Mouse (Mus musculus): ENCODE data around the gene Wdr24. TPM values are rescaled to one million over a fixed set of nuclear protein-coding genes. Genes with fewer than 3 reads are reported as not detected.

Gene Wdr24
- polyA plus RNA-seq, 1 experiment from 2014 or later = 26.0 TPM

GRCm38 (mm10) chr17:25808028-25808427 lies 15.4 kb upstream of the Wdr24 start:
- no peaks in the 10 kb centered on the region for H3K36me3 ChIP-seq
- ATAC-seq (ENCODE audit: insufficient number of reproducible peaks, insufficient read depth, low FRiP score, low TSS enrichment) = no peak
- peak overlapping the region; percentile 72 for H3K4me3 ChIP-seq
- H3K4me2 ChIP-seq (replicated peaks) = peak overlapping the region; percentile 97
- peaks cover 50% of the 10 kb centered on the region for H3K27me3 ChIP-seq
- H3K4me1 ChIP-seq = peaks cover 7% of the 10 kb centered on the region; the same call in 1 of the 2 replicates
- H3K27ac ChIP-seq = no peak overlapping the region
- no peaks in the 10 kb centered on the region for H3K9me3 ChIP-seq
- 41% methylated on average over 5 of the region's 5 CpGs for whole genome bisulfite sequencing
- H3K9ac ChIP-seq = peak overlapping the region; percentile 80; the same call in 1 of the 2 replicates

GRCm38 (mm10) chr17:25808789-25809605 lies 14.4 kb upstream of the Wdr24 start, which contains the start of gene Fbxl16:
TSS of gene Fbxl16 (plus strand) at chr17:25809085.
- peak within 1 kb of the TSS; percentile 65 for H3K27ac ChIP-seq
- ATAC-seq (ENCODE audit: insufficient number of reproducible peaks, insufficient read depth, low FRiP score, low TSS enrichment) = peak; percentile 61
- no peaks in the 10 kb centered on the region for H3K36me3 ChIP-seq
- under 1% methylated on average over 84 of the region's 100 CpGs for WGBS
- peaks cover 53% of the 10 kb centered on the region for H3K27me3 ChIP-seq
- peak within 1 kb of the TSS; percentile 72 for H3K4me3 ChIP-seq
- peak within 1 kb of the TSS; percentile 80 for H3K9ac ChIP-seq
- H3K9me3 ChIP-seq = no peaks in the 10 kb centered on the region
- H3K4me2 ChIP-seq (replicated peaks) = peak within 1 kb of the TSS; percentile 97
- H3K4me1 ChIP-seq = peaks cover 7% of the 10 kb centered on the region; the same call in 1 of the 2 replicates

GRCm38 (mm10) chr17:25809606-25810340 lies 13.7 kb upstream of the Wdr24 start:
- WGBS = 12% methylated on average over 25 of the region's 25 CpGs

GRCm38 (mm10) chr17:25810890-25811289 lies 12.5 kb upstream of the Wdr24 start:
- Histone ChIP-seq H3K4me1 (peaks cover 7% of the 10 kb centered on the region; the same call in 1 of the 2 replicates), H3K27ac (no peak overlapping the region), H3K4me3 (no peak overlapping the region), H3K4me2 (replicated peaks) (no peak overlapping the region), H3K27me3 (peaks cover 52% of the 10 kb centered on the region), H3K9me3 (no peaks in the 10 kb centered on the region), H3K9ac (no peak overlapping the region), H3K36me3 (no peaks in the 10 kb centered on the region)
- WGBS = 70% methylated on average over 4 of the region's 4 CpGs
- ATAC-seq (ENCODE audit: insufficient number of reproducible peaks, insufficient read depth, low FRiP score, low TSS enrichment) = no peak

More at GRCm38 (mm10) chr17:25809606-25810340, 13.7 kb upstream of the Wdr24 start:
- Histone ChIP-seq H3K4me3 (peak overlapping the region; percentile 72), H3K4me1 (peaks cover 7% of the 10 kb centered on the region; the same call in 1 of the 2 replicates), H3K4me2 (replicated peaks) (peak overlapping the region; percentile 97), H3K9me3 (no peaks in the 10 kb centered on the region), H3K27ac (0 out of 2 replicates have a peak overlapping the region, but pooled peaks have one; percentile 65), H3K27me3 (peaks cover 49% of the 10 kb centered on the region), H3K36me3 (no peaks in the 10 kb centered on the region), H3K9ac (peak overlapping the region; percentile 80)
- peak; percentile 37; the same call in 1 of the 2 replicates for ATAC-seq (ENCODE audit: insufficient number of reproducible peaks, insufficient read depth, low FRiP score, low TSS enrichment)

- no peaks in the 10 kb centered on the region for H3K9me3 ChIP-seq
- H3K27ac ChIP-seq = no peak overlapping the region
- peaks cover 7% of the 10 kb centered on the region; the same call in 1 of the 2 replicates for H3K4me1 ChIP-seq
- no peaks in the 10 kb centered on the region for H3K36me3 ChIP-seq
- H3K9ac ChIP-seq = no peak overlapping the region
- peaks cover 63% of the 10 kb centered on the region for H3K27me3 ChIP-seq
- H3K4me2 ChIP-seq (replicated peaks) = no peak overlapping the region
- WGBS = 2% methylated on average over 20 of the region's 20 CpGs
- ATAC-seq (ENCODE audit: insufficient number of reproducible peaks, insufficient read depth, low FRiP score, low TSS enrichment) = no peak
- no peak overlapping the region for H3K4me3 ChIP-seq
These were observed 10.0 kb upstream of the Wdr24 start for GRCm38 (mm10) chr17:25813471-25813870.

- Histone ChIP-seq H3K27ac (no peak overlapping the region), H3K4me2 (replicated peaks) (no peak overlapping the region), H3K27me3 (peaks cover 56% of the 10 kb centered on the region), H3K4me1 (no peaks in the 10 kb centered on the region; the same call in 1 of the 2 replicates), H3K4me3 (no peak overlapping the region), H3K9ac (no peak overlapping the region), H3K9me3 (no peaks in the 10 kb centered on the region), H3K36me3 (no peaks in the 10 kb centered on the region)
- ATAC-seq (ENCODE audit: insufficient number of reproducible peaks, insufficient read depth, low FRiP score, low TSS enrichment) = no peak
- 77% methylated on average over 11 of the region's 11 CpGs for WGBS
These were observed 5.8 kb upstream of the Wdr24 start for GRCm38 (mm10) chr17:25817662-25818061.

GRCm38 (mm10) chr17:25818851-25819780 lies 4.3 kb upstream of the Wdr24 start:
- H3K4me3 ChIP-seq = 0 out of 2 replicates have a peak overlapping the region, but pooled peaks have one; percentile 6
- H3K9ac ChIP-seq = 0 out of 2 replicates have a peak overlapping the region, but pooled peaks have one; percentile 7
- no peaks in the 10 kb centered on the region for H3K36me3 ChIP-seq
- no peak overlapping the region for H3K27ac ChIP-seq
- H3K27me3 ChIP-seq = peaks cover 49% of the 10 kb centered on the region
- peaks cover 3% of the 10 kb centered on the region for H3K4me1 ChIP-seq
- 6% methylated on average over 46 of the region's 46 CpGs for WGBS
- peak overlapping the region; percentile 30 for H3K4me2 ChIP-seq (replicated peaks)
- no peak for ATAC-seq (ENCODE audit: insufficient number of reproducible peaks, insufficient read depth, low FRiP score, low TSS enrichment)
- no peaks in the 10 kb centered on the region for H3K9me3 ChIP-seq

GRCm38 (mm10) chr17:25824362-25825142 lies 1.1 kb downstream of the Wdr24 start:
- H3K27ac ChIP-seq = no peak overlapping the region
- H3K27me3 ChIP-seq = peaks cover 17% of the 10 kb centered on the region
- peaks cover 32% of the 10 kb centered on the region for H3K4me1 ChIP-seq
- 73% methylated on average over 17 of the region's 17 CpGs for WGBS
- H3K36me3 ChIP-seq = peaks cover 30% of the 10 kb centered on the region
- peak overlapping the region; percentile 64 for H3K4me3 ChIP-seq
- peak overlapping the region; percentile 96 for H3K4me2 ChIP-seq (replicated peaks)
- H3K9ac ChIP-seq = peak overlapping the region; percentile 70; the same call in 1 of the 2 replicates
- ATAC-seq (ENCODE audit: insufficient number of reproducible peaks, insufficient read depth, low FRiP score, low TSS enrichment) = no peak
- no peaks in the 10 kb centered on the region for H3K9me3 ChIP-seq

GRCm38 (mm10) chr17:25825311-25825710 lies 1.9 kb downstream of the Wdr24 start:
- H3K27ac ChIP-seq = no peak overlapping the region
- H3K36me3 ChIP-seq = peaks cover 34% of the 10 kb centered on the region
- no peak overlapping the region for H3K9ac ChIP-seq
- H3K4me1 ChIP-seq = peaks cover 39% of the 10 kb centered on the region
- ATAC-seq (ENCODE audit: insufficient number of reproducible peaks, insufficient read depth, low FRiP score, low TSS enrichment) = no peak
- 91% methylated on average over 6 of the region's 6 CpGs for WGBS
- H3K4me3 ChIP-seq = no peak overlapping the region
- H3K4me2 ChIP-seq (replicated peaks) = no peak overlapping the region
- H3K27me3 ChIP-seq = peaks cover 9% of the 10 kb centered on the region
- H3K9me3 ChIP-seq = no peaks in the 10 kb centered on the region

GRCm38 (mm10) chr17:25825984-25826570 lies 2.6 kb downstream of the Wdr24 start:
- Histone ChIP-seq H3K9me3 (no peaks in the 10 kb centered on the region), H3K27ac (no peak overlapping the region), H3K4me2 (replicated peaks) (no peak overlapping the region), H3K27me3 (0 out of 2 replicates have a peak, but pooled peaks cover 3% of the 10 kb centered on the region), H3K9ac (no peak overlapping the region), H3K4me1 (peaks cover 46% of the 10 kb centered on the region), H3K4me3 (no peak overlapping the region), H3K36me3 (peaks cover 42% of the 10 kb centered on the region)
- ATAC-seq (ENCODE audit: insufficient number of reproducible peaks, insufficient read depth, low FRiP score, low TSS enrichment) = no peak
- WGBS = 94% methylated on average over 27 of the region's 27 CpGs
